Mouse (Mus musculus) thymus, postnatal 36 days (tissue): ENCODE data around the gene Hnrnpdl.

ENCODE experiments used
- DNase-seq, 2 experiments: peaks; one replicate each; pipeline ENCODE4 v3.0.0; 2022; ENCODE audit warnings: mixed read lengths in 2 of 2

The Hnrnpdl gene

GRCm38 (mm10) chr5:100003895-100004294 is 35.6 kb downstream of the Hnrnpdl start:
- DNase-seq: no peak

GRCm38 (mm10) chr5:100000500-100000899 is 39.0 kb downstream of the Hnrnpdl start:
- no peak for DNase-seq

GRCm38 (mm10) chr5:100000048-100000447 is 39.4 kb downstream of the Hnrnpdl start:
- no peak for DNase-seq

- no peak for DNase-seq
Observed at GRCm38 (mm10) chr5:99994680-99995079, 44.8 kb downstream of the Hnrnpdl start.

- DNase-seq: no peak
Observed at GRCm38 (mm10) chr5:99994166-99994565, 45.3 kb downstream of the Hnrnpdl start.
